Mouse (Mus musculus) gastrocnemius, postnatal 10 days (tissue): ENCODE results near the gene Aldh1a1. TPM values are rescaled to one million over a fixed set of nuclear protein-coding genes. Genes with fewer than 3 reads are reported as not detected.

Source experiments
- DNase-seq: peaks from one replicate; pipeline ENCODE4 v3.0.0; 2021; ENCODE audit warnings: mixed read lengths
- total RNA-seq, 2 experiments: library from RNA; stranded (reverse); gene quantifications; 2 replicates each; pipeline ENCODE4 v1.2.3; 2021

Aldh1a1 gene
- total RNA-seq, 2 experiments from 2014 or later = 15.6 to 17.9 TPM

DNA sequence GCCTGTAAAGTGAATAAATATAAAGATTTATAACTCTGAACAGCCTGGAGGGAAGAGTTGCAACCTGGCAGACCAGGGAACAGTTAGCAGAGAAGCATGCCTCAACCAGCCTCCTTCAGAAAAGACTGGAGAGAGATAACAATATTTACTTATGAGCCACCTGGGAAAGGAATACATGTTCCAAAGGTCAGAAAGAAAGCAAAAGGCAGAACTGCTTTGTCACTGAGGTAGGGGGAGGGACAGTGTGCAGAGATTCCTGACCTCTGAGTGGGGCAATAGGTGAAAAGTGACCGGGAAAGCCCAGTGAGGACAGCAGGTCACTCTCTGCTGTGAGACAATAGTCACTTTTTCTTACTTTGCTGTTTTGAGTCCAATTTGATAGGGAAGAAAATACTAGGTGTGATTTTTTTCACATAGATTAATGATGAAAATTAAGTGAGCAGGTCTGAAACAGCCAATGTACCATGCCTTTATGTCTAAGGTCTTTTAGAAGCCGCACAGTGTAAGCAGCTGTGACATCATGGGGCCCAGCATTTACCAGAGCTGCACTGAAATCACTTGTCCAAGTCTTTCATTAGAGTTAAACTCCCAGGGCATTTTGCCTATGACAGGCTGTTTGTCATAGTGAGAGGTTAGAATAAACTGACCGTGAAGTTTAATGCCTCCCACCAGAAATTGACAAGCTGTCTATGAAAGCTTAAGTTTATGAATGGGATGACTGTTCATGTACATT lies 161.8 kb downstream of the Aldh1a1 start:
- no peak for DNase-seq

DNA sequence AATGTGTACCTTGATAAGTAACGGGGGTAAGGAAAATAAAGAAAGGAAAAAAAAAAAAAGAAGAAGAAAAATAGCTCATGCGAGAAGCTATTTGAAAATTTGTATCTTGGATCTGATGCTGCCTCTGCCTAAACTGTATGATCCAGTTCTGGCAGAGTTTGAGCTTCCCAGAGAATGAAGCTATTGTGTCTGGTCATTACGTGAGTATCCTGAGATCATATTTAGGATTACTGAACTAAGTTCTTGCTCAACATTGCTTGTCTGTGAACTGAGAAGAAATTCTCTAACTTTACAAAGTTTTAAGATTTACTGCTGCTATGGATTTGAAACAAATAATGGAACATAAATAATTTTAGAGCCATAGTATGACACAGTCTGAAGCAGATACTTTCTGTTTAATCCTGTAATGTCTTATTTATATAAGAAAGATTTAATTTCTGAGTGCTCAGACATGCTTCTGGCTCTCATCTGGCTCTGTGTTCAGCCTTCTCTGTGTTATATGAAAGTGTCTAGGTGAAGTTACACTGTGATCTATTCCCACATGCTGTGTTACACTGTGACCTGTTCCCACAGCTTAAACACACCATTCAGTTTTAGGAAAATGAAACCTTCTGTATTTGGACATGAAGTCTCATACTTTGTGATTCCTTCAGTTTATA lies 185.3 kb downstream of the Aldh1a1 start:
- no peak for DNase-seq

Other genes with a start within 250 kb of the Aldh1a1 start
- gene Anxa1, start 101.8 kb upstream of the Aldh1a1 start, total RNA-seq = 10 to 100 TPM; 23.3 to 35.1 TPM
- under 1 TPM; 0.61 to 0.99 TPM for gene Aldh1a7, start 234.8 kb downstream of the Aldh1a1 start, total RNA-seq